Mouse (Mus musculus) heart, adult 2 months (tissue): ENCODE data around the gene Dnase1l2. TPM values are rescaled to one million over a fixed set of nuclear protein-coding genes. Genes with fewer than 3 reads are reported as not detected.

Experiments
- DNase-seq, 2 experiments: peaks; one replicate each; pipeline ENCODE4 v3.0.0; 2021
- H3K27ac ChIP-seq: fragments of 200-600 bp; 2 replicates; pipeline ENCODE4 v1.8.1; 2022
- H3K27me3 ChIP-seq: fragments of 200-500 bp; 2 replicates; pipeline ENCODE4 v1.6.1; 2012; ENCODE audit warnings: mild to moderate bottlenecking, low read length, inconsistent platforms, mixed read lengths; ENCODE audit not compliant: control insufficient read depth, insufficient read depth
- H3K36me3 ChIP-seq: fragments of 200-500 bp; 2 replicates; pipeline ENCODE4 v1.6.1; 2012; ENCODE audit warnings: low read length, inconsistent platforms; ENCODE audit not compliant: control insufficient read depth, insufficient read depth
- H3K4me1 ChIP-seq: fragments of 200-500 bp; 2 replicates; pipeline ENCODE4 v1.6.1; 2011; ENCODE audit warnings: low read length; ENCODE audit not compliant: control insufficient read depth, insufficient read depth
- H3K4me3 ChIP-seq: fragments of 200-600 bp; 2 replicates; pipeline ENCODE4 v1.8.1; 2022
- H3K79me2 ChIP-seq: fragments of 200-500 bp; replicated peaks from 2 replicates; pipeline ENCODE4 v1.6.1; 2012; ENCODE audit warnings: mild to moderate bottlenecking, inconsistent platforms, low read length, moderate library complexity, mixed read lengths; ENCODE audit not compliant: control insufficient read depth, insufficient read depth
- H3K9ac ChIP-seq: fragments of 200-500 bp; 2 replicates; pipeline ENCODE4 v1.6.1; 2012; ENCODE audit warnings: low read depth, mild to moderate bottlenecking, control low read depth, inconsistent platforms, low read length, mixed read lengths
- CTCF ChIP-seq: fragments of 200-600 bp; IDR thresholded peaks from 2 replicates; pipeline ENCODE4 v1.8.1; 2022; ENCODE audit warnings: antibody characterized with exemption, mild to moderate bottlenecking, moderate library complexity
- EP300 ChIP-seq: fragments of 200-500 bp; IDR thresholded peaks from 2 replicates; pipeline ENCODE4 v1.6.1; 2011; ENCODE audit warnings: low read depth, low read length, control low read depth; ENCODE audit not compliant: insufficient read depth
- POLR2A ChIP-seq: fragments of 200-500 bp; IDR thresholded peaks from 2 replicates; pipeline ENCODE4 v1.6.1; 2011; ENCODE audit warnings: mild to moderate bottlenecking, low read depth, low read length, control low read depth; ENCODE audit not compliant: insufficient read depth
- WGBS: fragments of 180-500 bp; shearing (Covaris S2); methylation state at CpG from one replicate; pipeline ENCODE4 v1.1.7; 2018; 5-methylcytosine and 5-hydroxymethylcytosine counted together
- intact Hi-C: fragments of 180-260 bp; cut with DNase I; formaldehyde crosslinking; loops from one replicate; pipeline ENCODE4 v1.15.1; 2025
- polyA plus RNA-seq: library from polyadenylated mRNA; depleted of rRNA; stranded (reverse); fragments of >200 nt; gene quantifications from 2 replicates; pipeline ENCODE4 v1.2.3, GENCODE M21; 2012
- total RNA-seq, 2 experiments: library from RNA; stranded (reverse); gene quantifications; 2 replicates each; pipeline ENCODE4 v1.2.3; 2021

Gene Dnase1l2
- total and polyA plus RNA-seq, 3 experiments: 0.65 to 5.2 (median 1.5) TPM

GRCm38 (mm10) chr17:24416051-24416652 lies 26.8 kb downstream of the Dnase1l2 start:
- intact Hi-C loops: loop anchor here (5.0 kb wide), 1 partner anchor 36 kb away; no protein-coding TSS in a partner anchor
- no peak for TF ChIP-seq POLR2A
- TF ChIP-seq EP300: no peak
- TF ChIP-seq CTCF: no peak
- Histone ChIP-seq H3K27me3 (no peaks in the 10 kb centered on the region), H3K79me2 (peaks cover 11% of the 10 kb centered on the region), H3K4me1 (peaks cover 6% of the 10 kb centered on the region), H3K4me3 (no peak overlapping the region), H3K36me3 (peaks cover 19% of the 10 kb centered on the region), H3K9ac (no peak overlapping the region), H3K27ac (no peak overlapping the region)
- DNase-seq: no peak
- 69% methylated on average over 3 of the region's 3 CpGs for WGBS

DNA sequence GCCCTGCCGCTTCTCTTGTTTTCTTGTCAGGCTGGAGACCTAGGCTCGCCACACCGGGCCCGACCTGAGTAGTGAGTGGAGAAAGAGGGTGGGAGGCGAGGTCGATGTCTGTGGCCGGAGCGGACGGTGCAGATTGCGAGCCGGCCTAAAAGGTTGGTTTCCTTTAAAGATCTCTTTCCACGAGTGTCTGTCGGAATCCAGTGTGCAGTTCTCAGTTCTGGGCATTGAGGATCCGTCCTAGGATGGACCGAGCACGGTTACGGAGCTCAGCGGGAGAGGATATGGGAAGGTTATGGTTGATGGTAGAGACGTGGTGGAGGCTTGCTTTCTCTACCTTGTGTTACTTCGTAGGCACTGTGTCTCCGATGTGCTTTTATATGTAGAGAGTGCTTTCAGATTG lies 27.9 kb downstream of the Dnase1l2 start:
- Histone ChIP-seq H3K4me1 (peaks cover 6% of the 10 kb centered on the region), H3K79me2 (peaks cover 11% of the 10 kb centered on the region), H3K9ac (peak overlapping the region; percentile 89), H3K4me3 (peak overlapping the region; percentile 92), H3K27me3 (no peaks in the 10 kb centered on the region), H3K36me3 (peaks cover 19% of the 10 kb centered on the region), H3K27ac (peak overlapping the region; percentile 85)
- no peak for DNase-seq
- WGBS: under 1% methylated on average over 21 of the region's 21 CpGs
- intact Hi-C loops: loop anchor here (2.0 to 5.0 kb wide), 2 partner anchors 37 to 62 kb away; no protein-coding TSS in a partner anchor
- TF ChIP-seq CTCF: no peak
- no peak for TF ChIP-seq POLR2A
- no peak for TF ChIP-seq EP300

GRCm38 (mm10) chr17:24414230-24414976 lies 28.5 kb downstream of the Dnase1l2 start, which contains the start of gene Rnps1:
Rnps1 (plus strand) TSS chr17:24414565.
- intact Hi-C loops: loop anchor here (2.0 kb wide), 1 partner anchor 62 kb away; no protein-coding TSS in a partner anchor
- peak within 1 kb of the TSS; percentile 89 for H3K9ac ChIP-seq
- H3K79me2 ChIP-seq: peaks cover 11% of the 10 kb centered on the region
- H3K36me3 ChIP-seq: peaks cover 15% of the 10 kb centered on the region
- H3K27me3 ChIP-seq: no peaks in the 10 kb centered on the region
- H3K4me3 ChIP-seq: peak within 1 kb of the TSS; percentile 92
- peak; percentile 91 to 93 for DNase-seq
- peak within 1 kb of the TSS; percentile 93 for H3K27ac ChIP-seq
- TF ChIP-seq CTCF (no peak), EP300 (no peak), POLR2A (peak; percentile 82)
- WGBS: under 1% methylated on average over 64 of the region's 64 CpGs
- peaks cover 6% of the 10 kb centered on the region for H3K4me1 ChIP-seq

GRCm38 (mm10) chr17:24413557-24414211 lies 29.2 kb downstream of the Dnase1l2 start:
- Histone ChIP-seq H3K79me2 (peaks cover 10% of the 10 kb centered on the region), H3K4me1 (peaks cover 6% of the 10 kb centered on the region), H3K36me3 (peaks cover 15% of the 10 kb centered on the region), H3K9ac (peak overlapping the region; percentile 71), H3K27ac (peak overlapping the region; percentile 93), H3K4me3 (peak overlapping the region; percentile 92), H3K27me3 (no peaks in the 10 kb centered on the region)
- TF ChIP-seq POLR2A (no peak), CTCF (peak; percentile 35), EP300 (no peak)
- intact Hi-C loops: loop anchor here (2.0 kb wide), 1 partner anchor 61 kb away; no protein-coding TSS in a partner anchor
- 17% methylated on average over 22 of the region's 22 CpGs for WGBS
- peak in 1 of 2 experiments; percentile 30 for DNase-seq

DNA sequence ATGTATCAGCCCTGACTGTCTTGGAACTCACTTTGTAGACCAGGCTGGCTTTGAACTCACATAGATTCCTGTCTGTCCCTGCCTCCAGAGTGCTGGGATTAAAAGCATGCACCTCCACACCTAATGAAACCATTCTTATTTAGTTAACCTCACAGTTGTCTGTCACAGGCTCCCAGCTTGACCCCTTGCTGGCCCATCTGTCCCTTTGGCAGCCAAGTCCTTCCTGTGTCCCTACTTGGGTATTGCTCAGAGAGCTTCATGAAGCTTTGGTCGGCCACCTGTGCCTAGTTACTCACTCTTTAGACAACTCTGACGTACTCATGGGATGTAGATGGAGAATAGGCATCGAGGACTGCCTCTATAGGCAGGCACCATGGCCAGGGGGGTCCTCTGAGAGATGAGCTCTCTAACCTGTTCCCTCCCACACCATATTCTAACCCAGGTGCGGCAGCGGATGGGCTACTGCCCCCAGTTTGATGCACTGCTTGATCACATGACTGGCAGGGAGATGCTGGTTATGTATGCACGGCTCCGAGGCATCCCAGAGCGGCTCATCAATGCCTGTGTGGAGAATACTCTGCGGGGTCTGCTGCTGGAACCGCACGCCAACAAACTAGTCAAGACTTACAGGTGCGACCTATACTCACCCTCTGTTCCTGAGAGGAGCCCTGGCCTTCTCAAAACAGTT lies 35.6 kb downstream of the Dnase1l2 start:
- no peaks in the 10 kb centered on the region for H3K36me3 ChIP-seq
- WGBS: 86% methylated on average over 12 of the region's 12 CpGs

More for the DNA sequence above, 35.6 kb downstream of the Dnase1l2 start:
- H3K27me3 ChIP-seq: no peaks in the 10 kb centered on the region
- no peak for TF ChIP-seq EP300
- TF ChIP-seq POLR2A: no peak
- TF ChIP-seq CTCF: no peak
- no peak overlapping the region for H3K27ac ChIP-seq
- intact Hi-C loops: no loop called here
- no peak for DNase-seq
- H3K9ac ChIP-seq: no peak overlapping the region
- H3K4me3 ChIP-seq: no peak overlapping the region
- H3K79me2 ChIP-seq: no peaks in the 10 kb centered on the region
- no peaks in the 10 kb centered on the region for H3K4me1 ChIP-seq
